Mouse (Mus musculus): Measurements from ENCODE around the gene Nrap.

Gene Nrap

GRCm38 (mm10) chr19:56297264-56297663, 92.6 kb downstream of the Nrap start:
- no peak for DNase-seq (ENCODE audit: low spot score)

DNA sequence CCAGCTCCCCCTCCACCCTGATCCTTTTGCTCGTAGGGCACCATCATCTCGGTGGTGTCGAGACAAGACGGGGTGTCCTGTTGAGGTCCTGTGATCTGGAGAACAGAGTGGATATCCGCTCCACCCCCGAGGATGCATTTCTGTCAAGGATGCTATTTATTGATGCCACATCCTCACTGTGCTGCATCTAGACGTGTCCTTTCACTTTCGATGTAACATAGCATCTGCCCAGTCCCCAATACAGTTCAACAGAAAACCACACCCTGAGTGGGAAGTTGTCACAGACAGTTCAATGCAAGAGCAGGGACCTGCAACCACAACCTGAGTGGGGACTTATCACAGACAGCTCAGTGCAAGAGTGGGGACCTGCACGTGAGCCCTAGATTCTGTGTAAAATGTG, 93.2 kb downstream of the Nrap start:
- DNase-seq (ENCODE audit: low spot score) = no peak

DNA sequence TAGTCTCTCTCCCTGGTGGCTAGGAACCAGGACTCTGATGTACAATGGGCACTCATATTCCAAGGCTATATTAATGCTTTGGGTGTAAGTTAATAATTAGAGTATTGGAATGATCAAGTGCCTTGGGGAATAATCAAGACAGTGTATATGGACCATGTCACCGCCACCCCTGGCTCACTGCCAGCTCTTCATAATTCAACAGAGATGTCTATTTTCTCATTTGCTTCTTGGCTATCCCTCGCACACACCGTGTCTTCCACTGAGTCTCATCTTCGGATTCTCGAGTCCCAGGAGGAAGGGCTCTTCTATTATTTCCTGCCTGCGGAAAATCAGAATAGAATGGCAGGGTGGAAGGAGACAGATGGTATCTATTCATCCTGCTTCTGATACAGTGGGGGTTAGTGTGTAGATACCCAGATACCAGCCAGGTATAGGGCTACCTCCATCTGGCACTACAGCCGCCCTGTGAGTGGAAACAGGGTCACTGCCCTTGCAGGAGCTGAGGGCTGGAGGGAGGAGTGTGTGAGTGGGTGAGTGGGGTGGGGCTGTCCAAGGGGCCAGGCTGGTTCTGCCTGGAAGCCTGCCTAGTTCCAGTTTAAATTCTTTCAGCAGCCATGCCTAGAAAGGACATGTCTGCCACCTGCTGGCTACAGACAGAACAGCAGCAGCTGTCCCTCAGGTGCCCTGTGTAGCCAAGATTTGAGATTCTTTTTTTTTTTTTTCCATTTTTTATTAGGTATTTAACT, 95.0 kb downstream of the Nrap start:
- peak; percentile 86 for DNase-seq (ENCODE audit: low spot score)

DNA sequence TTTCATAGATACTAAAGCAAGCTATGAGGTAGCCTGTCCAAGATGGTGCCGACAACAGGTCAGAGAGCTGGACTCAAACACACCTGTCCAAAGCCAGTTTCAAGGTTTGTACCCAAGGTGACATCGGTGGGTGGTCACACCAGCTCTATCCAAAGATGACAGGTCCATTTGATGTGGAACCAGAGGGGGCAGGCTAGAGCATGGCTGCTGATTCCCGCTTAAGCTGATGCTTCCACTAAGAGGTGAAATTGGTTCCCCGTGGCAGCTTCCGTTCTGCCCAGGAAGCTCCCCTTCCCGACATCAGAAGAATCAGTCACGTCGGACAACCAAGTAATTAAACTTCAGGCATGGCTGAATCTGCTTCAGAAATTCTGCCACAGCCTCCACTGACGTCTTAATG, 97.5 kb downstream of the Nrap start:
- DNase-seq (ENCODE audit: low spot score) = no peak

GRCm38 (mm10) chr19:56291898-56292297, 97.9 kb downstream of the Nrap start:
- DNase-seq (ENCODE audit: low spot score) = no peak

- DNase-seq (ENCODE audit: low spot score) = no peak
Observed at GRCm38 (mm10) chr19:56289642-56290041, 100.2 kb downstream of the Nrap start.

DNA sequence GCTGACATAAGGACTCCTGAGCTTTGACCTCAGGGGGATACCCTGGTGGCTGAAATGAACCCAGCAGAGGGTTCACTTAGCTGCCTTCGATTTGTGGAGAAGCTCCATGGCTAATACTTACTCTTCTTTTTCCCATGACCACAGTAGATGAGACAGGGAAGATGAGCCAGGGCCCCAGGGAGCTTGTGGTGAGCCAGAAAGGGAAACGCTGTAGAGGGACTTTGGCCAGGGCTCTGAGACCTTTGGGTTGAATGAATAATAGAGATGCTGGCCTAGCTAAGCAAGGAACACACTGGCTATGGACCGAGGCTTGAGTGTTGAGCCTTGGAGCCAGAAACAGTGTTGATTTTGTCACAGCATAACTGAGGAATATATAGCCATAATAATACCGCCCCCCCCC, 101.4 kb downstream of the Nrap start:
- DNase-seq (ENCODE audit: low spot score) = no peak

- no peak for DNase-seq (ENCODE audit: low spot score)
Observed at GRCm38 (mm10) chr19:56287580-56288367, 102.1 kb downstream of the Nrap start.

- no peak for DNase-seq (ENCODE audit: low spot score)
Observed at GRCm38 (mm10) chr19:56286866-56287265, 103.0 kb downstream of the Nrap start, which contains the start of gene Habp2. Gene Habp2, plus strand, starts transcription at chr19:56287137.

GRCm38 (mm10) chr19:56285222-56285621, 104.6 kb downstream of the Nrap start:
- no peak for DNase-seq (ENCODE audit: low spot score)

DNA sequence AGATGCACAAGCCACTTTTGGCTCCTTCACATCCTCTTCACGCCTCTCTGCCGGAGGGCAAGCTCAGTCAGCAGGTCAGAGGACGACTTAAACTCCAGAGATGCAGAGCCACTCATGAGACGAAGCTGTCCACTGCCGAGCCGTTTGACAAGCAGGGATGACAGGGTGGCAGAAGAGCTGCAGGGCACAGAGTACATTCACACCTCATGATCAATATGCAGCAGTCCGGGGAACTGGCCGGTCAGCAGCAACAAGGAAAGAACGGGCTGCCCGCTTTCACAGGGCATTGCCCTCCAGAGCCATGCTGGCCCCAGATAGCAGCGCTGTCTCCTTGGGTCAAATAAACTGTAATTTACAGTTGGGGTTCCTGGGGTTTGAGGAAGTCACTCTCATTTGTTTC, 111.5 kb downstream of the Nrap start:
- DNase-seq (ENCODE audit: low spot score) = no peak

DNA sequence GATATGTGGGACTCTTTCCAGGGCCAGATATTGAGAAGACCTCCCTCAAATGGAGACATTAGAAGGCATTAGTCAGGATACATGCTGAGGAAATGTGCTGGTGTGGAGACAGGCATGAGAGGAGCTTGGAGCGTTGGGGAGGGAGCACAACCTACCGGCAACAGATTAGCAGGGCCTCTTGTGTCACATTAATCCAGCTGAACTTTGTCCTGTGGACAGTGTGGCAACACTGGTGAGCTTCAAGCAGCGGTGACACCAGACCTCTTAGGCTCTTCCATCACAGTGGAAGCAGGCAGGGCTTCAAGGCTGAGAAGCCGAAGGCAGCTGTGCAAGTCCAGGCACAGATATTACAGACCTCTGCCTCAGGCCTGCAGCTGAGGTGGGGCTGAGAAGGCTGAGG, 111.9 kb downstream of the Nrap start:
- DNase-seq (ENCODE audit: low spot score) = no peak

DNA sequence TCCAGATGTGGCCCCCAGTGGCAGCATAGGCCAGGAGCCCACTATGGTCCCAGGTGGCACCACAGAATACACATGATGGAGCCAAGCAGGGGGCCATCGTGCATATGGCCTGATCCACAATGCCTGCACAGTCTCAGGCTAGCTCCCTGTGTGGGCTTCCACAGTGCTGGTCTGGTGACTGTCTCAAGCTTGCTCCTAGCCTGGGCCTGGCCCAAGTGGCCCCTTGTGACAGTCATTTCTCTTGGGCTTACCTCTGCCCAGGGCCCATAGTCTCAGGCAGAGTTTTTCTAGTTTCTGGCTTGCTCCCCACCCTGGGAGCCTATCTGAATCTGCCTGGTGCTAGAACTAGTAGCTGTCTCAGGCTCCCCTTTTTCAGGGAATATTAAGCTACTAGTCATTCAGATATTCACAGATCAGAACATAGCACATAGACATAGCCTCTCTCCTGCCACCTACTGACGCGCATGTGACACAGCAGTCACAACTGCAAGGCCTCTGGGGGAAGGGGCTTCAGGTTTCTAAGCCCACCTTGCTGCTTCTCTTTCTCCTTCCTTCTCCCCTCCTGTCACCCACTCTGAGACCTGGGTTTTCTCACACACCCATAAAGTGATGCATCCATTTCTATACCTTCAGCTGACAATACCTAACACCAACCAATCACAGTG, 112.6 kb downstream of the Nrap start:
- DNase-seq (ENCODE audit: low spot score) = no peak

DNA sequence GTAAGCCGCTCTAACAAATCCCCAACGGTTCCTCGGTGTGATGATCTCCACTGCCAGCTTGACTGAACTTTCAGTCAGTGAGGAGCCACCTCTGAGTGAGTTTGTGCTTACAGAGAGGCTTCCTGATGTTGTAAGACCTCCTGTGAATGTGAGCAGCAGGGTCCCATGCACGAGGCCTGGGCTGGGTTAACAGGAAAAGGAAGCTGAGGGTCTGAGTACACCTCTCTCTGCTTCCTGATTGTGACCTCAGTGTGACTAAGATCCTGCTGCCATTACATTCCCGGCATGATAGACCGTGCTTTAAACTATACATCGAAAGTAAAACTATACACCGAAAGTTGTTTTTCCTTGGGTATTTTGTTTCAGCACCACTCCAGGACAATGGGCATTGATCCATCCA, 117.8 kb downstream of the Nrap start:
- DNase-seq (ENCODE audit: low spot score) = no peak

Data from urinary bladder, postnatal 14 days (tissue).